Mouse (Mus musculus) cerebellum, adult 8-10 months (tissue): Measurements from ENCODE around the gene Dnajc27.

Experiments used
- DNase-seq: peaks from one replicate; pipeline ENCODE4 v3.0.0; 2022

Gene Dnajc27

GRCm38 (mm10) chr12:4107383-4107782 lies 25.0 kb downstream of the Dnajc27 start:
- peak; percentile 79 for DNase-seq

- DNase-seq = no peak
Measured at GRCm38 (mm10) chr12:4116132-4116531, 33.7 kb downstream of the Dnajc27 start.

GRCm38 (mm10) chr12:4117136-4117535 lies 34.8 kb downstream of the Dnajc27 start:
- DNase-seq = no peak

- no peak for DNase-seq
Measured at GRCm38 (mm10) chr12:4117579-4117978, 35.2 kb downstream of the Dnajc27 start.

- no peak for DNase-seq
Measured at GRCm38 (mm10) chr12:4127346-4127745, 45.0 kb downstream of the Dnajc27 start.

GRCm38 (mm10) chr12:4132941-4133846 lies 50.8 kb downstream of the Dnajc27 start, which contains the start of gene Adcy3:
Adcy3 (plus strand) TSS chr12:4133103.
- DNase-seq = peak; percentile 72

- no peak for DNase-seq
Measured at GRCm38 (mm10) chr12:4133847-4134212, 51.4 kb downstream of the Dnajc27 start.

GRCm38 (mm10) chr12:4143179-4143578 lies 60.8 kb downstream of the Dnajc27 start:
- no peak for DNase-seq

- no peak for DNase-seq
Measured at GRCm38 (mm10) chr12:4150936-4151335, 68.6 kb downstream of the Dnajc27 start.

GRCm38 (mm10) chr12:4151969-4152368 lies 69.6 kb downstream of the Dnajc27 start:
- DNase-seq = no peak

GRCm38 (mm10) chr12:4157466-4157865 lies 75.1 kb downstream of the Dnajc27 start:
- peak; percentile 81 for DNase-seq

GRCm38 (mm10) chr12:4158179-4158578 lies 75.8 kb downstream of the Dnajc27 start:
- DNase-seq = no peak

GRCm38 (mm10) chr12:4158868-4159632 lies 76.7 kb downstream of the Dnajc27 start:
- DNase-seq = no peak
